Mouse (Mus musculus): ENCODE measurements around the gene Rnf212. TPM values are rescaled to one million over a fixed set of nuclear protein-coding genes. Genes with fewer than 3 reads are reported as not detected.

Gene Rnf212
- 0.44 and 0.84 TPM in 2 replicates for polyA plus RNA-seq (2012; rRNA removed)

GRCm38 (mm10) chr5:108774630-108775306 is at the start of gene Rnf212:
Rnf212 (minus strand) TSS chr5:108774982.

GRCm38 (mm10) chr5:108808750-108809149 is 34.0 kb upstream of the Rnf212 start, which contains the start of gene Vmn2r8:
Vmn2r8 (minus strand) TSS chr5:108808850.

GRCm38 (mm10) chr5:108795263-108795662 is 20.5 kb upstream of the Rnf212 start, which contains the start of gene Tmed11:
Tmed11 (minus strand) TSS chr5:108795363.

GRCm38 (mm10) chr5:108692271-108692670 is 82.5 kb downstream of the Rnf212 start, which contains the start of gene Fgfrl1:
Fgfrl1 (plus strand) TSS chr5:108692382.

Other genes starting within 250 kb of the Rnf212 start
- gene Cplx1, start 225.0 kb downstream of the Rnf212 start, polyA plus RNA-seq (2012; rRNA removed) = 0.43 and 0.84 TPM in 2 replicates
- gene Gak, start 145.2 kb downstream of the Rnf212 start, polyA plus RNA-seq (2012; rRNA removed) = 75.6 and 91.0 TPM in 2 replicates
- 74.6 and 81.8 TPM in 2 replicates for gene Tmem175, start 145.2 kb downstream of the Rnf212 start, polyA plus RNA-seq (2012; rRNA removed)
- 36.6 and 38.5 TPM in 2 replicates for gene Idua, start 114.7 kb downstream of the Rnf212 start, polyA plus RNA-seq (2012; rRNA removed)
- 35.9 and 39.0 TPM in 2 replicates for gene Dgkq, start 105.3 kb downstream of the Rnf212 start, polyA plus RNA-seq (2012; rRNA removed)
- gene Slc26a1, start 99.4 kb downstream of the Rnf212 start, polyA plus RNA-seq (2012; rRNA removed) = 0.32 and 0.47 TPM in 2 replicates
- gene Fgfrl1, start 82.6 kb downstream of the Rnf212 start, polyA plus RNA-seq (2012; rRNA removed) = 149 and 161 TPM in 2 replicates
- not detected in 2 replicates for gene Tmed11, start 20.4 kb upstream of the Rnf212 start, polyA plus RNA-seq (2012; rRNA removed)
- not detected in 2 replicates for gene Vmn2r8, start 33.9 kb upstream of the Rnf212 start, polyA plus RNA-seq (2012; rRNA removed)
- gene Vmn2r9, start 77.6 kb upstream of the Rnf212 start, polyA plus RNA-seq (2012; rRNA removed) = not detected in 2 replicates
- gene Vmn2r10, start 231.5 kb upstream of the Rnf212 start, polyA plus RNA-seq (2012; rRNA removed) = not detected in 2 replicates